Mouse (Mus musculus) cerebellum, postnatal 10 days (tissue): ENCODE data around the gene Stkld1.

ENCODE experiments used
- DNase-seq, 2 experiments: peaks; one replicate each; pipeline ENCODE4 v3.0.0; 2021; ENCODE audit warnings: mixed read lengths in 2 of 2

The Stkld1 gene

GRCm38 (mm10) chr2:26915927-26916728 is 17.7 kb upstream of the Stkld1 start, which contains the start of the genes Surf2 and Surf1:
Gene Surf2, plus strand, starts transcription at chr2:26916367.
Gene Surf1, minus strand, starts transcription at chr2:26916530.
- peak; percentile 90 for DNase-seq

GRCm38 (mm10) chr2:26916738-26917137 is 17.1 kb upstream of the Stkld1 start:
- peak in 1 of 2 experiments; percentile 18 for DNase-seq

GRCm38 (mm10) chr2:26919684-26920083 is 14.2 kb upstream of the Stkld1 start:
- no peak for DNase-seq

GRCm38 (mm10) chr2:26920190-26920855 is 13.5 kb upstream of the Stkld1 start:
- DNase-seq: peak in 1 of 2 experiments; percentile 23

- DNase-seq: peak in 1 of 2 experiments; percentile 24
Measured at GRCm38 (mm10) chr2:26921784-26922183, 12.1 kb upstream of the Stkld1 start.

- DNase-seq: no peak
Measured at GRCm38 (mm10) chr2:26927745-26928476, 5.9 kb upstream of the Stkld1 start.

GRCm38 (mm10) chr2:26930390-26930789 is 3.5 kb upstream of the Stkld1 start:
- DNase-seq: peak; percentile 82 to 89

GRCm38 (mm10) chr2:26932473-26933303 is 1.2 kb upstream of the Stkld1 start:
- peak; percentile 70 for DNase-seq

GRCm38 (mm10) chr2:26935286-26935685 is 1.4 kb downstream of the Stkld1 start:
- no peak for DNase-seq

GRCm38 (mm10) chr2:26936425-26936824 is 2.6 kb downstream of the Stkld1 start:
- no peak for DNase-seq

GRCm38 (mm10) chr2:26941539-26941938 is 7.7 kb downstream of the Stkld1 start:
- no peak for DNase-seq

- no peak for DNase-seq
Measured at GRCm38 (mm10) chr2:26943253-26943652, 9.4 kb downstream of the Stkld1 start.

GRCm38 (mm10) chr2:26950411-26950810 is 16.6 kb downstream of the Stkld1 start:
- DNase-seq: peak; percentile 55 to 63

- peak in 1 of 2 experiments; percentile 32 for DNase-seq
Measured at GRCm38 (mm10) chr2:26951346-26951905, 17.6 kb downstream of the Stkld1 start.

GRCm38 (mm10) chr2:26952193-26952592 is 18.3 kb downstream of the Stkld1 start:
- DNase-seq: no peak

GRCm38 (mm10) chr2:26952866-26953265 is 19.0 kb downstream of the Stkld1 start:
- DNase-seq: no peak

- no peak for DNase-seq
Measured at GRCm38 (mm10) chr2:26954735-26955395, 21.0 kb downstream of the Stkld1 start.

GRCm38 (mm10) chr2:26956811-26957487 is 23.1 kb downstream of the Stkld1 start:
- DNase-seq: no peak

GRCm38 (mm10) chr2:26957488-26957859 is 23.6 kb downstream of the Stkld1 start:
- no peak for DNase-seq

GRCm38 (mm10) chr2:26960756-26961155 is 26.9 kb downstream of the Stkld1 start:
- peak; percentile 47 to 53 for DNase-seq
